Mouse (Mus musculus): Measurements from ENCODE around the gene Atcay. TPM values are rescaled to one million over a fixed set of nuclear protein-coding genes. Genes with fewer than 3 reads are reported as not detected.

The Atcay gene
- polyA plus RNA-seq, 1 experiment from 2014 or later = not detected

- ATAC-seq (no peak), DNase-seq (ENCODE audit: low spot score) (no peak)
- no peaks in the 10 kb centered on the region for H3K36me3 ChIP-seq (ENCODE audit: insufficient read depth, low read length)
- H3K9me3 ChIP-seq (ENCODE audit: low read length) = no peaks in the 10 kb centered on the region
- TF ChIP-seq EP300 (IDR thresholded peaks at IDR 0.05) (no peak), CTCF (IDR thresholded peaks at IDR 0.05) (no peak)
- H3K4me3 ChIP-seq (ENCODE audit: low read depth, low read length) = no peak overlapping the region
- H3K9ac ChIP-seq (replicated peaks; ENCODE audit: low read depth) = no peak overlapping the region
- H3K27ac ChIP-seq (ENCODE audit: low read length) = no peak overlapping the region
- no peak overlapping the region for H3K4me2 ChIP-seq (replicated peaks; ENCODE audit: low read depth, low read length)
- H3K4me1 ChIP-seq (ENCODE audit: insufficient read depth, low read depth, low read length) = no peaks in the 10 kb centered on the region
- WGBS = 58% methylated on average over 8 of the region's 8 CpGs
- no peaks in the 10 kb centered on the region for H3K27me3 ChIP-seq (replicated peaks; ENCODE audit: insufficient read depth, low read length)
Measured at GRCm38 (mm10) chr10:81202978-81203720, 27.5 kb downstream of the Atcay start.

DNA sequence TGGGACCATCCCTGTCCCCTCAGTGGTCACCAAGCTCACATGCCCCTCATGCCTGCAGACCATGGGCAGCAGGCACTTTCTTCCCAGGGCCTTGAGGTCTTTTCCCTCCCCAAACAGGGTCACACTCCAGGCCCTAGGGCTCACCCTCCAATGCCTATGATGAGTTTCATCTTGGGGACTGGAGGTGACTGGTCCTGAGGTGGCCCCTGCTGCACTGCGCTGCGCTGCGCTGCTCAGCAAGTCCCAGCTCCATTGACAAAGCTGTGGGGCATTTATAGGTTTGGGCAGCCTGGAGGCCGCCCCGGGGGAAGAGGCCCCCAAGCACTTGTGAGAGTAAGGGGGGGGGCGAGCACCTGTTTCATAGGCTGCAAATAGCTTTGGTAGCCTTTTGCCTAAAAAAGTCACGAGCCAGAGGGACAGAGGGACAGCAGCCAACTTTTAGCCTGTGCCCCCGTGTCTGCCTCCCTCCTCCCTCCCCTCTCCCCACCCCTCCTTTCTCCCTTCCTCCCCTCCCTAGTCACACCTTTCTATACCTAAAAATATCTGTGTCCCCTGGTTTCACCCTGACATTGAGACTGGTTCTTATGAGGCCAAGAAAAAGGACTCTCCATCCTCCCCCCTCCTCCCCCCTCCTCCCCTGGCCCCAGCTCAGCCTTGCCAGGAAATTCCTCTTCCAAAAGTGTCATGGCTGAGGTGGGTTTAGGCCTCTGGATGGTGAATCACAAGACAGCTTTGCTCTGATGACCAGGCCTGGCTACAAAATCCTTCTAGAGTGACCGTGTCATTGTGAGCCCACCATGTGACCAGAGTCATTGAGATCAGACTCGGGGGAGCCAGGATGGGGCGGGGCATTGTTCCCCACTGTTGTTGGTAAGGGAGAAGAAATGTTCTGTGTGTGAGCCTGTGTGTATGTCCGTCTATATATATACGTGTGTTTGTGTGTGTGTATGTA is 28.6 kb downstream of the Atcay start, which contains the start of gene Nmrk2:
Gene Nmrk2, minus strand, starts transcription at position 245 of the 952 bp plus-strand sequence.
- ATAC-seq (peak; percentile 25), DNase-seq (ENCODE audit: low spot score) (no peak)
- 60% methylated on average over 13 of the region's 13 CpGs for WGBS
- Histone ChIP-seq H3K27me3 (replicated peaks; ENCODE audit: insufficient read depth, low read length) (no peaks in the 10 kb centered on the region), H3K4me1 (ENCODE audit: insufficient read depth, low read depth, low read length) (no peaks in the 10 kb centered on the region), H3K9me3 (ENCODE audit: low read length) (no peaks in the 10 kb centered on the region), H3K9ac (replicated peaks; ENCODE audit: low read depth) (no peak within 1 kb of the TSS), H3K36me3 (ENCODE audit: insufficient read depth, low read length) (no peaks in the 10 kb centered on the region), H3K4me2 (replicated peaks; ENCODE audit: low read depth, low read length) (no peak within 1 kb of the TSS), H3K4me3 (ENCODE audit: low read depth, low read length) (no peak within 1 kb of the TSS), H3K27ac (ENCODE audit: low read length) (no peak within 1 kb of the TSS)
- TF ChIP-seq CTCF (IDR thresholded peaks at IDR 0.05) (no peak), EP300 (IDR thresholded peaks at IDR 0.05) (no peak)

DNA sequence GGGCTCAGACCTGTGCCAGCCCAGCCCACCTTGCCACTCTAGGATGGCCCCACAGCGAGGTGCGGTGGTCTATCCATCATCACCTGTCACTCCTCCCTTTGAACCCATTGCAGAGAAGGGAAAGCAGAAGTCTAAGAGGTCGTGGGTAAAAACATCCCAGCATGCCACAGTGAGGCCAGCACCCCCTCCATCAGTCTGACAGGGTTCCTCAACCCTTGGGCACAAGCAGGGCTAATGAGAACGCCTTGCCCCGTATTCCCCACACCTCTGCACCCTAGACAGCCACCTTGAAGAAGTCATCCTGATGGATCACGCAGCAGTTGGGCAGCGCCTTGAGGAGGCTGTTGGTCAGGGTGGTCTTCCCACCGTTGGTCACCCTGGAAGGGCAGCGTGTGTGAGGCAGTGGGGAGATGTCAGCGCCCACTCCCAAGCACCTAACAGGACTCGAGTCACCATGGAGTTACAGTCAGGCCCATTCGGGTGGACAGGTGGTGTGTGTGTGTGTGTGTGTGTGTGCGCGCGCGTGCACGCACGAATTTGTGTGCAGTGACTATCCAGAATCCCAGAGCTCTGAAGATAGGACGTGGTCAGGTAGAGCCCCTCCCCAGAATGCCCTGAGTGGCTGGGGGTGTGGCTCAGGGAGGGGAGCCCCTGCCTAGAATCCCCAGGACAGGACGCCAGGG is 29.9 kb downstream of the Atcay start:
- Histone ChIP-seq H3K9me3 (ENCODE audit: low read length) (no peaks in the 10 kb centered on the region), H3K27me3 (replicated peaks; ENCODE audit: insufficient read depth, low read length) (no peaks in the 10 kb centered on the region), H3K27ac (ENCODE audit: low read length) (no peak overlapping the region), H3K4me1 (ENCODE audit: insufficient read depth, low read depth, low read length) (no peaks in the 10 kb centered on the region), H3K36me3 (ENCODE audit: insufficient read depth, low read length) (no peaks in the 10 kb centered on the region), H3K4me3 (ENCODE audit: low read depth, low read length) (no peak overlapping the region), H3K9ac (replicated peaks; ENCODE audit: low read depth) (no peak overlapping the region), H3K4me2 (replicated peaks; ENCODE audit: low read depth, low read length) (no peak overlapping the region)
- TF ChIP-seq EP300 (IDR thresholded peaks at IDR 0.05) (no peak), CTCF (IDR thresholded peaks at IDR 0.05) (no peak)
- DNase-seq (ENCODE audit: low spot score) (no peak), ATAC-seq (no peak)
- WGBS = 66% methylated on average over 20 of the region's 20 CpGs

DNA sequence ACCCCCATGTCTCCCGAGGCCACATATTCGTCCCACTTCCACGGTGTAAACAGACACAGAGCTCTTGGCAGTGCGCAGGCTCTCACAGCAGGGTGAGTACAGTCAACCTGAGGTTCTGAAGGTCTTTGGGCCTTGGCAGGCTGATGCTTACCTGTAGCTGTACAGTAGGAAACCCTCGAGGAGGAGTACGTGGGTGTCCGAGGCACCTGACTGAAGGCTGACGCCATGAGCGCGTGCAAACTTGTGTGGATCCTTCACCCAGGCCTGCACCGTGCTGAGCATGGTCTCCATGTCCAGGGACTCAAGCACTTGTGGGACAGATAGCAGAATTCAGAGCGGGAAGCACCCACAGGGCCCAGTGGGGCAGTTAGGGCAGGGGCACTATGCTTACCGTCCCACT is 30.5 kb downstream of the Atcay start:
- Histone ChIP-seq H3K36me3 (ENCODE audit: insufficient read depth, low read length) (no peaks in the 10 kb centered on the region), H3K9ac (replicated peaks; ENCODE audit: low read depth) (no peak overlapping the region), H3K27ac (ENCODE audit: low read length) (no peak overlapping the region), H3K4me2 (replicated peaks; ENCODE audit: low read depth, low read length) (no peak overlapping the region), H3K9me3 (ENCODE audit: low read length) (no peaks in the 10 kb centered on the region), H3K4me3 (ENCODE audit: low read depth, low read length) (no peak overlapping the region), H3K4me1 (ENCODE audit: insufficient read depth, low read depth, low read length) (no peaks in the 10 kb centered on the region), H3K27me3 (replicated peaks; ENCODE audit: insufficient read depth, low read length) (peaks cover 4% of the 10 kb centered on the region; the same call in 1 of the 2 replicates)
- WGBS = 77% methylated on average over 13 of the region's 13 CpGs
- no peak for TF ChIP-seq EP300 (IDR thresholded peaks at IDR 0.05)
- no peak for TF ChIP-seq CTCF (IDR thresholded peaks at IDR 0.05)
- ATAC-seq (no peak), DNase-seq (ENCODE audit: low spot score) (no peak)

DNA sequence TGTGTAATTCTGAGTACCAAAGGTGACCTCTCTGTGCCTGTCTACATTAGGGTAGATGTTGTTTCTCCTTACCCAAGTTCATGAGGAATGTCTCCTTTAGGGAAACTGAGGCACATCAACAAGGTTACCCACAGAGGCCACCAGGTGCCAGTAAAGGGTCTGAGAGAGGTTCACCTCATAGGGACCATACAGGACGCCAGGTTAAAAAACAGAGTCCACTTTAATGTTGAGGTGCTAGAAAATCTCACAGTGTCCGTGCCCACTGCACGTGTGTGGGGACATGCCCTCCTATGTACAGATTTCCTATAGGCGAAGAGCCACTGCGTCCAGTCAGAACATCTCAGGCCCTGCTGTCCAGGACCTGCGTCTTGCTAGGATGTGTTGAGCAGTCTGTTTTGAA is 31.6 kb downstream of the Atcay start:
- H3K4me1 ChIP-seq (ENCODE audit: insufficient read depth, low read depth, low read length) = no peaks in the 10 kb centered on the region

DNA sequence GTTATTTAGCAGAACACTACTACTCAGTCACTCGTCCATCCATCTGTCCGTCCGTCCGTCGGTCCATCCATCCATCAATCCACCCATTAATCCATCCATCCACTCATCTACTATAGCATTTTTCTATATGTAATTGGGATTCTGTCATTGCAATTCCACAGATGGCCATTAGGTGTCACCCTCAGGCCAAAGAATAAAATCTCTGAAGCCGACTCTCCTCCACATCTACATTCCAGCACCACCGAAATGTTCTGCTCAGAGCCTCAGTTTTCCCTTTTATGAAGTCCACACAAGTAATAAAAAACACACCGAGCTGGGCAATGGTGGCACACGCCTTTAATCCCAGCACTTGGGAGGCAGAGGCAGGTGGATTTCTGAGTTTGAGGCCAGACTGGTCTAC is 32.4 kb downstream of the Atcay start:
- TF ChIP-seq CTCF (IDR thresholded peaks at IDR 0.05) (peak; percentile 88), EP300 (IDR thresholded peaks at IDR 0.05) (no peak)
- no peaks in the 10 kb centered on the region for H3K4me1 ChIP-seq (ENCODE audit: insufficient read depth, low read depth, low read length)
- H3K4me3 ChIP-seq (ENCODE audit: low read depth, low read length) = no peak overlapping the region
- under 1% methylated on average over 9 of the region's 9 CpGs for WGBS
- no peaks in the 10 kb centered on the region for H3K36me3 ChIP-seq (ENCODE audit: insufficient read depth, low read length)
- no peaks in the 10 kb centered on the region for H3K9me3 ChIP-seq (ENCODE audit: low read length)
- H3K9ac ChIP-seq (replicated peaks; ENCODE audit: low read depth) = no peak overlapping the region
- H3K27me3 ChIP-seq (replicated peaks; ENCODE audit: insufficient read depth, low read length) = peaks cover 9% of the 10 kb centered on the region; the same call in 1 of the 2 replicates
- ATAC-seq (no peak), DNase-seq (ENCODE audit: low spot score) (peak; percentile 79)
- no peak overlapping the region for H3K27ac ChIP-seq (ENCODE audit: low read length)
- no peak overlapping the region for H3K4me2 ChIP-seq (replicated peaks; ENCODE audit: low read depth, low read length)

More for the DNA sequence above, 31.6 kb downstream of the Atcay start:
- DNase-seq (ENCODE audit: low spot score) (no peak), ATAC-seq (no peak)
- no peak overlapping the region for H3K9ac ChIP-seq (replicated peaks; ENCODE audit: low read depth)
- no peak overlapping the region for H3K4me3 ChIP-seq (ENCODE audit: low read depth, low read length)
- H3K4me2 ChIP-seq (replicated peaks; ENCODE audit: low read depth, low read length) = no peak overlapping the region
- peaks cover 9% of the 10 kb centered on the region; the same call in 1 of the 2 replicates for H3K27me3 ChIP-seq (replicated peaks; ENCODE audit: insufficient read depth, low read length)
- no peaks in the 10 kb centered on the region for H3K9me3 ChIP-seq (ENCODE audit: low read length)
- WGBS = 77% methylated on average over 6 of the region's 6 CpGs
- TF ChIP-seq CTCF (IDR thresholded peaks at IDR 0.05) = no peak
- TF ChIP-seq EP300 (IDR thresholded peaks at IDR 0.05) = no peak
- no peaks in the 10 kb centered on the region for H3K36me3 ChIP-seq (ENCODE audit: insufficient read depth, low read length)
- H3K27ac ChIP-seq (ENCODE audit: low read length) = no peak overlapping the region

All from lung, postnatal 0 days (tissue).